In genomic region chr3:108406306-108406885, GRCm38 (mm10) we compare ENCODE assay signal across 13 mouse cellular contexts. TPM values are rescaled to one million over a fixed set of nuclear protein-coding genes. Genes with fewer than 3 reads are reported as not detected.
DNase-seq lines count a peak whose midpoint lies in the region; ATAC-seq and TF ChIP-seq lines count a peak whose summit lies in the region.
"Had no signal": no experiment of that assay in that cellular context is flagged by ENCODE, and none has a peak within 500 bp of the region (broad histone marks: within the 10 kb centered on the region; RNA-seq: fewer than 3 reads in every experiment).

No protein-coding gene starts in this region.

- peaks cover 24% of the 10 kb centered on the region for H3K4me1 ChIP-seq in cortical plate, adult 2 months (ENCODE audit: control insufficient read depth, insufficient read depth, low read length)
- peaks cover 25% of the 10 kb centered on the region for H3K4me1 ChIP-seq in hindbrain, embryonic 11.5 days (replicated peaks; ENCODE audit: control insufficient read depth, insufficient read depth, low read length)
- H3K4me1 ChIP-seq in midbrain, embryonic 16.5 days (ENCODE audit: control insufficient read depth, insufficient read depth, low read length), result peaks cover 43% of the 10 kb centered on the region

- no peaks in the 10 kb centered on the region for H3K9me3 ChIP-seq in hindbrain, embryonic 11.5 days (ENCODE audit: control insufficient read depth, low read length)
- no peaks in the 10 kb centered on the region for H3K9me3 ChIP-seq in midbrain, embryonic 16.5 days (replicated peaks; ENCODE audit: control insufficient read depth, low read length, poor library complexity, severe bottlenecking)
- H3K9me3 ChIP-seq: heart, embryonic 15.5 days had no signal

- 0 out of 2 replicates have a peak overlapping the region, but pooled peaks have one; percentile 4 for H3K9ac ChIP-seq in hindbrain, embryonic 11.5 days (ENCODE audit: low read depth, low read length)
- H3K9ac ChIP-seq in midbrain, embryonic 16.5 days (ENCODE audit: low read depth, low read length), result no peak overlapping the region
- H3K9ac ChIP-seq: heart, embryonic 15.5 days had no signal

- H3K27ac ChIP-seq in cortical plate, adult 2 months (ENCODE audit: insufficient read depth, low read length), result peak overlapping the region; percentile 30; the same call in 1 of the 2 replicates
- H3K27ac ChIP-seq in hindbrain, embryonic 11.5 days (ENCODE audit: low read depth, low read length), result peak overlapping the region; percentile 85
- H3K27ac ChIP-seq in midbrain, embryonic 16.5 days (ENCODE audit: low read length), result peak overlapping the region; percentile 53; the same call in 1 of the 2 replicates
- H3K27ac ChIP-seq: heart, embryonic 15.5 days had no signal

- WGBS in hindbrain, embryonic 11.5 days, result 73% methylated on average over 24 of the region's 24 CpGs
- 66% methylated on average over 24 of the region's 24 CpGs for WGBS in midbrain, embryonic 16.5 days

- intact Hi-C loops in left cerebral cortex, postnatal 10 days (cut with DNase I), result no loop called here

- H3K36me3 ChIP-seq in hindbrain, embryonic 11.5 days (ENCODE audit: control insufficient read depth, insufficient read depth, low read length), result peaks cover 8% of the 10 kb centered on the region; the same call in 1 of the 2 replicates
- peaks cover 21% of the 10 kb centered on the region for H3K36me3 ChIP-seq in midbrain, embryonic 16.5 days (ENCODE audit: control insufficient read depth, insufficient read depth, low read length)
- H3K36me3 ChIP-seq: heart, embryonic 15.5 days had no signal

- no peaks in the 10 kb centered on the region for H3K27me3 ChIP-seq in hindbrain, embryonic 11.5 days (ENCODE audit: control insufficient read depth, insufficient read depth, low read length)
- H3K27me3 ChIP-seq in midbrain, embryonic 16.5 days (ENCODE audit: control insufficient read depth, insufficient read depth, low read depth, low read length), result no peaks in the 10 kb centered on the region

- no peak overlapping the region for H3K4me3 ChIP-seq in cortical plate, adult 2 months (ENCODE audit: insufficient read depth, low read length)
- no peak overlapping the region for H3K4me3 ChIP-seq in hindbrain, embryonic 11.5 days (ENCODE audit: low read depth, low read length)
- no peak overlapping the region for H3K4me3 ChIP-seq in midbrain, embryonic 16.5 days (ENCODE audit: low read depth, low read length)
- H3K4me3 ChIP-seq: heart, embryonic 15.5 days had no signal

- 0 out of 2 replicates have a peak overlapping the region, but pooled peaks have one; percentile 3 for H3K4me2 ChIP-seq in hindbrain, embryonic 11.5 days (replicated peaks; ENCODE audit: low read depth, low read length)
- H3K4me2 ChIP-seq in midbrain, embryonic 16.5 days (ENCODE audit: low read length), result no peak overlapping the region
- H3K4me2 ChIP-seq: heart, embryonic 15.5 days had no signal

- TF ChIP-seq POLR2A in cortical plate, adult 2 months (IDR thresholded peaks at IDR 0.05; ENCODE audit: extremely low read depth, insufficient read depth, low read length), result no peak

- DNase-seq in left cerebral cortex, adult 18-20 months (ENCODE audit: low spot score in 2 of 2), result peak; percentile 52 to 70
- no peak for DNase-seq in left cerebral cortex, postnatal 10 days (ENCODE audit: extremely low spot score in 1 of 2, low spot score in 2 of 2)
- DNase-seq in hindbrain, embryonic 11.5 days (ENCODE audit: low spot score), result no peak
- DNase-seq in thymus, postnatal 4 days, result no peak
- DNase-seq in spleen, postnatal 14 days (ENCODE audit: low spot score in 2 of 2), result no peak
- no peak for DNase-seq in embryo, embryonic 10 days (ENCODE audit: low spot score)
- DNase-seq: kidney, postnatal 10 days had no signal

- TF ChIP-seq CTCF in cortical plate, adult 2 months (IDR thresholded peaks at IDR 0.05; ENCODE audit: extremely low read depth, insufficient read depth, low read length), result no peak

- ATAC-seq in hindbrain, embryonic 11.5 days (ENCODE audit: low FRiP score), result no peak
- ATAC-seq in midbrain, embryonic 16.5 days, result no peak

RNA-seq across cellular contexts. Expression of gene Celsr2, which starts 9.0 kb away (rescaled TPM):
- 100 to 1,000 TPM; 148 to 155 TPM for total RNA-seq in left cerebral cortex, adult 18-20 months (2021)
- 100 to 1,000 TPM; 168 to 169 TPM for total RNA-seq in left cerebral cortex, postnatal 10 days (2021)
- polyA plus RNA-seq in cortical plate, adult 2 months (2012; rRNA removed), result 60.0 and 61.5 TPM in 2 replicates
- 76.7 and 101 TPM in 2 replicates for polyA plus RNA-seq in hindbrain, embryonic 11.5 days (2014; fragmentation: Nextera tagmentation; extraction: Ambion mirVana)
- 27.9 and 33.2 TPM in 2 replicates for polyA plus RNA-seq in midbrain, embryonic 16.5 days (2015; fragmentation: Nextera tagmentation; extraction: Ambion mirVana)
- total RNA-seq: CH12.LX had no signal

RNA-seq across cellular contexts. Expression of gene Psrc1, which starts 22.8 kb away (rescaled TPM):
- 10 to 100 TPM; 17.8 to 18.1 TPM for total RNA-seq in left cerebral cortex, adult 18-20 months (2021)
- total RNA-seq in left cerebral cortex, postnatal 10 days (2021), result 1 to 10 TPM; 6.9 to 10.0 TPM
- 29.9 and 35.5 TPM in 2 replicates for polyA plus RNA-seq in cortical plate, adult 2 months (2012; rRNA removed)
- 48.7 and 53.5 TPM in 2 replicates for polyA plus RNA-seq in hindbrain, embryonic 11.5 days (2014; fragmentation: Nextera tagmentation; extraction: Ambion mirVana)
- polyA plus RNA-seq in midbrain, embryonic 16.5 days (2015; fragmentation: Nextera tagmentation; extraction: Ambion mirVana), result 3.9 and 5.2 TPM in 2 replicates
- total RNA-seq: liver, adult 2 months had no signal

RNA-seq across cellular contexts. Expression of gene Sars, which starts 38.6 kb away (rescaled TPM):
- total RNA-seq in left cerebral cortex, adult 18-20 months (2021), result 100 to 1,000 TPM; 244 to 258 TPM
- total RNA-seq in left cerebral cortex, postnatal 10 days (2021), result 100 to 1,000 TPM; 212 to 216 TPM
- polyA plus RNA-seq in cortical plate, adult 2 months (2012; rRNA removed), result 188 and 204 TPM in 2 replicates
- 181 and 206 TPM in 2 replicates for polyA plus RNA-seq in hindbrain, embryonic 11.5 days (2014; fragmentation: Nextera tagmentation; extraction: Ambion mirVana)
- polyA plus RNA-seq in midbrain, embryonic 16.5 days (2015; fragmentation: Nextera tagmentation; extraction: Ambion mirVana), result 217 and 220 TPM in 2 replicates

RNA-seq across cellular contexts. Expression of gene Mybphl, which starts 41.7 kb away (rescaled TPM):
- total RNA-seq in left cerebral cortex, adult 18-20 months (2021), result under 1 TPM; 0.26 to 0.49 TPM
- total RNA-seq in left cerebral cortex, postnatal 10 days (2021), result not detected
- polyA plus RNA-seq in cortical plate, adult 2 months (2012; rRNA removed), result 0.08 TPM in 1 of 2 replicates, not detected in the other
- polyA plus RNA-seq in hindbrain, embryonic 11.5 days (2014; fragmentation: Nextera tagmentation; extraction: Ambion mirVana), result not detected in 2 replicates
- not detected in 2 replicates for polyA plus RNA-seq in midbrain, embryonic 16.5 days (2015; fragmentation: Nextera tagmentation; extraction: Ambion mirVana)
- total RNA-seq: CH12.LX; liver, adult 2 months; megakaryocyte, adult 5-6 weeks had no signal
- polyA plus RNA-seq: liver, adult 2 months had no signal

Comparison
In these comparisons a context has a peak if more than half of its experiments do, and no peak if none do; other contexts are left out.
1. DNase-seq: peak in left cerebral cortex, adult 18-20 months (2 of 2); none in left cerebral cortex, postnatal 10 days (0 of 2), hindbrain, embryonic 11.5 days (single experiment), thymus, postnatal 4 days (single experiment), spleen, postnatal 14 days (0 of 2) and embryo, embryonic 10 days (single experiment).
2. H3K27ac ChIP-seq: peak in every context shown above with its lines; median percentile 85 in hindbrain, embryonic 11.5 days; 53 in midbrain, embryonic 16.5 days; 30 in cortical plate, adult 2 months.